In the genomic region with DNA sequence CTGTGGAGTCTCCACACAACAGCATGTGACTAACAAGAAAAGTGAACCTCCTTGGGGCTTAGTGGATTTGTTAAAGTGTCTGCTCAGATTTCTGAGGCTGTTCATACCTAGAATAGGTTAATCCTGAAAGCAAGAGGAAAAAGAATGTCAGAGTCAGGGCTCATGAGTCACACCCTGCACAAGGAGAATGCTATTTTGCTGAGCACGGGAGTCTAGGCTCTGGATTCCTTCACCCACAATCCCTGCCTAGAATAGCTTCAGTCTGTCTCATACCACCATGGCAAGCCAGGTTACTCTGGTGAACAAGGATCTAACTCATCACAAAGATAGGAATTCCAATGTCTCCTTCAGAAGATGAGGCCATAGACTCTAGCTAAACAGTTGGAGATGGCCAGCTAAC, we compare ENCODE assay signal across 26 mouse cellular contexts. TPM values are rescaled to one million over a fixed set of nuclear protein-coding genes. Genes with fewer than 3 reads are reported as not detected.
DNase-seq lines count a peak whose midpoint lies in the region.
"Had no signal": no experiment of that assay in that cellular context is flagged by ENCODE, and none has a peak within 500 bp of the region (broad histone marks: within the 10 kb centered on the region; RNA-seq: fewer than 3 reads in every experiment).

No protein-coding gene starts in this region.

- DNase-seq in left cerebral cortex, adult 11 months (ENCODE audit: low spot score): peak; percentile 19
- DNase-seq in left cerebral cortex, postnatal 36 days (ENCODE audit: low spot score in 2 of 2): no peak
- peak; percentile 9 for DNase-seq in right cerebral cortex, adult 2 months (ENCODE audit: low spot score in 2 of 2)
- DNase-seq in right cerebral cortex, postnatal 4 days: no peak
- peak; percentile 79 for DNase-seq in brain, adult 2 months (ENCODE audit: low read depth, low spot score)
- DNase-seq in cerebellum, postnatal 4 days (ENCODE audit: low spot score in 2 of 2): no peak
- DNase-seq in heart, adult 18-20 months: no peak
- DNase-seq in adrenal gland, adult 18-20 months (ENCODE audit: low spot score in 2 of 2): no peak
- DNase-seq: adrenal gland, postnatal 25 days; B cell, adult 2 months; cerebellum, adult 2 months; cerebellum, postnatal 14 days; heart, postnatal 10 days; kidney, adult 11 months; kidney, postnatal 36 days; lung, adult 18-20 months; lung, postnatal 4 days; thymus, postnatal 14 days had no signal

- intact Hi-C loops in left cerebral cortex, postnatal 36 days (cut with DNase I): no loop called here

RNA-seq across cellular contexts. Expression of a gene that starts 38.5 kb away (rescaled TPM):
- not detected for total RNA-seq in left cerebral cortex, postnatal 36 days (2021)
- not detected for total RNA-seq in heart, adult 18-20 months (2021)
- not detected for total RNA-seq in adrenal gland, adult 18-20 months (2021)
- total RNA-seq: adrenal gland, postnatal 25 days; gastrocnemius, adult 8-10 months; gastrocnemius, postnatal 4 days; heart, adult 8-10 months; heart, postnatal 10 days; hematopoietic stem cell, adult 5-6 weeks; layer of hippocampus, adult 2 months; layer of hippocampus, postnatal 14 days; left cerebral cortex, postnatal 14 days; megakaryocyte-erythroid progenitor cell, adult 5-6 weeks had no signal

RNA-seq across cellular contexts. Expression of a gene that starts 40.0 kb away (rescaled TPM):
- total RNA-seq in left cerebral cortex, postnatal 36 days (2021): 1 to 10 TPM; 4.1 TPM
- total RNA-seq in heart, adult 18-20 months (2021): not detected
- total RNA-seq in adrenal gland, adult 18-20 months (2021): 1 to 10 TPM; 2.4 to 3.7 TPM
- total RNA-seq: gastrocnemius, adult 8-10 months; heart, postnatal 10 days had no signal

Comparison
In these comparisons a context has a peak if more than half of its experiments do, and no peak if none do; other contexts are left out.
1. DNase-seq: peak in left cerebral cortex, adult 11 months (single experiment), right cerebral cortex, adult 2 months (2 of 2) and brain, adult 2 months (single experiment); none in left cerebral cortex, postnatal 36 days (0 of 2), right cerebral cortex, postnatal 4 days (single experiment), cerebellum, postnatal 4 days (0 of 2), heart, adult 18-20 months (0 of 2) and adrenal gland, adult 18-20 months (0 of 2).